Mouse (Mus musculus) fat pad, adult 2 months (tissue): ENCODE measurements around the gene Abca5.
"Not testable (repeated sequence)": the region's sequence is repeated elsewhere in the genome, so short reads cannot be mapped to it uniquely, and the experiment has no call there.

Experiments
- DNase-seq: peaks from one replicate; pipeline ENCODE4 v3.0.0-alpha.2; 2011; ENCODE audit warnings: low read depth, low spot score; ENCODE audit errors: extremely low read depth

Gene Abca5

GRCm38 (mm10) chr11:110337289-110338245, at the start of gene Abca5:
Abca5 (minus strand) TSS chr11:110337716.
- DNase-seq, result peak; percentile 13

GRCm38 (mm10) chr11:110385487-110385886, 48.0 kb upstream of the Abca5 start:
- no peak for DNase-seq

GRCm38 (mm10) chr11:110380310-110380668, 42.8 kb upstream of the Abca5 start:
- no peak for DNase-seq

- peak; percentile 74 for DNase-seq
These were observed 42.3 kb upstream of the Abca5 start for GRCm38 (mm10) chr11:110379661-110380309.

GRCm38 (mm10) chr11:110374036-110374435, 36.5 kb upstream of the Abca5 start:
- DNase-seq, result no peak

GRCm38 (mm10) chr11:110372266-110372954, 34.9 kb upstream of the Abca5 start:
- no peak for DNase-seq

- DNase-seq, result no peak
These were observed 34.3 kb upstream of the Abca5 start for GRCm38 (mm10) chr11:110371827-110372226.

- DNase-seq, result no peak
These were observed 31.9 kb upstream of the Abca5 start for GRCm38 (mm10) chr11:110369312-110370019.

GRCm38 (mm10) chr11:110367638-110368037, 30.1 kb upstream of the Abca5 start:
- DNase-seq, result peak; percentile 86

GRCm38 (mm10) chr11:110366902-110367301, 29.4 kb upstream of the Abca5 start:
- no peak for DNase-seq

GRCm38 (mm10) chr11:110365016-110365415, 27.5 kb upstream of the Abca5 start:
- no peak for DNase-seq

GRCm38 (mm10) chr11:110357756-110358551, 20.4 kb upstream of the Abca5 start:
- DNase-seq, result no peak

GRCm38 (mm10) chr11:110355131-110355530, 17.6 kb upstream of the Abca5 start:
- DNase-seq, result not testable (repeated sequence)

- no peak for DNase-seq
These were observed 16.7 kb upstream of the Abca5 start for GRCm38 (mm10) chr11:110354261-110354660.

- no peak for DNase-seq
These were observed 10.7 kb upstream of the Abca5 start for GRCm38 (mm10) chr11:110348170-110348569.

GRCm38 (mm10) chr11:110347768-110348167, 10.3 kb upstream of the Abca5 start:
- DNase-seq, result no peak

- no peak for DNase-seq
These were observed 665 bp downstream of the Abca5 start for GRCm38 (mm10) chr11:110336814-110337288.

- no peak for DNase-seq
These were observed 7.4 kb downstream of the Abca5 start for GRCm38 (mm10) chr11:110330093-110330492.

- DNase-seq, result no peak
These were observed 15.2 kb downstream of the Abca5 start for GRCm38 (mm10) chr11:110322266-110322665.
